Mouse (Mus musculus): ENCODE results near the gene Fhl1.

GRCm38 (mm10) chrX:56697199-56697780 is 34.3 kb upstream of the Fhl1 start:
- TF ChIP-seq CTCF (IDR thresholded peaks at IDR 0.05) (no peak), EP300 (IDR thresholded peaks at IDR 0.05) (peak; percentile 24; the same call in 1 of the 2 replicates)

Measured in lung, postnatal 0 days (tissue).